ENCODE assay signal across 8 mouse cellular contexts in genomic region chr7:35080843-35081338, GRCm38 (mm10). TPM values are rescaled to one million over a fixed set of nuclear protein-coding genes. Genes with fewer than 3 reads are reported as not detected.
DNase-seq lines count a peak whose midpoint lies in the region; ATAC-seq and TF ChIP-seq lines count a peak whose summit lies in the region.

No protein-coding gene starts in this region.

- TF ChIP-seq CTCF in lung, postnatal 0 days (IDR thresholded peaks at IDR 0.05), result peak; percentile 27; the same call in 1 of the 2 replicates

- peaks cover under 1% of the 10 kb centered on the region; the same call in 1 of the 2 replicates for H3K4me1 ChIP-seq in lung, postnatal 0 days (ENCODE audit: insufficient read depth, low read depth, low read length)
- peaks cover 11% of the 10 kb centered on the region; the same call in 1 of the 2 replicates for H3K4me1 ChIP-seq in midbrain, embryonic 10.5 days

- peak; percentile 34 for DNase-seq in 3134 (ENCODE audit: extremely low read depth, insufficient read length, low spot score)
- DNase-seq in adrenal gland, adult 18-20 months (ENCODE audit: low spot score in 2 of 2), result peak; percentile 25 to 34
- peak; percentile 30 to 31 for DNase-seq in gastrocnemius, postnatal 36 days
- peak; percentile 79 for DNase-seq in kidney, adult 9 months
- peak; percentile 84 for DNase-seq in lung, postnatal 0 days (ENCODE audit: low spot score)
- no peak for DNase-seq in thymus, postnatal 36 days
- no peak for DNase-seq in midbrain, embryonic 10.5 days (ENCODE audit: low spot score)
- DNase-seq in frontal cortex, postnatal 10 days (ENCODE audit: low spot score in 2 of 2), result no peak

- H3K27ac ChIP-seq in lung, postnatal 0 days (ENCODE audit: low read length), result peak overlapping the region; percentile 77
- H3K27ac ChIP-seq in midbrain, embryonic 10.5 days (replicated peaks), result no peak overlapping the region

- peak; percentile 83 for ATAC-seq in lung, postnatal 0 days

- TF ChIP-seq EP300 in lung, postnatal 0 days (IDR thresholded peaks at IDR 0.05), result peak; percentile 39

- H3K9me3 ChIP-seq in lung, postnatal 0 days (ENCODE audit: low read length), result no peaks in the 10 kb centered on the region
- H3K9me3 ChIP-seq in midbrain, embryonic 10.5 days (replicated peaks), result no peaks in the 10 kb centered on the region

- H3K9ac ChIP-seq in lung, postnatal 0 days (replicated peaks; ENCODE audit: low read depth), result no peak overlapping the region

- 13% methylated on average over 10 of the region's 10 CpGs for WGBS in lung, postnatal 0 days
- WGBS in midbrain, embryonic 10.5 days, result 47% methylated on average over 10 of the region's 10 CpGs

- peak overlapping the region; percentile 23 for H3K4me2 ChIP-seq in lung, postnatal 0 days (replicated peaks; ENCODE audit: low read depth, low read length)

- intact Hi-C loops in gastrocnemius, postnatal 36 days (cut with DNase I), result no loop called here

- H3K4me3 ChIP-seq in lung, postnatal 0 days (ENCODE audit: low read depth, low read length), result peak overlapping the region; percentile 16
- H3K4me3 ChIP-seq in midbrain, embryonic 10.5 days, result no peak overlapping the region

- no peaks in the 10 kb centered on the region for H3K27me3 ChIP-seq in lung, postnatal 0 days (replicated peaks; ENCODE audit: insufficient read depth, low read length)
- H3K27me3 ChIP-seq in midbrain, embryonic 10.5 days (ENCODE audit: low read depth, poor library complexity, severe bottlenecking), result 0 out of 2 replicates have a peak, but pooled peaks cover 9% of the 10 kb centered on the region

- no peaks in the 10 kb centered on the region for H3K36me3 ChIP-seq in lung, postnatal 0 days (ENCODE audit: insufficient read depth, low read length)
- H3K36me3 ChIP-seq in midbrain, embryonic 10.5 days, result no peaks in the 10 kb centered on the region

RNA-seq across cellular contexts. Expression of gene Cebpg, which starts 24.5 kb away (rescaled TPM):
- total RNA-seq in adrenal gland, adult 18-20 months (2021), result 10 to 100 TPM; 57.2 to 70.4 TPM
- 10 to 100 TPM; 36.9 to 38.0 TPM for total RNA-seq in gastrocnemius, postnatal 36 days (2021)
- polyA plus RNA-seq in lung, postnatal 0 days (2015; fragmentation: Nextera tagmentation; extraction: Ambion mirVana), result 46.7 and 47.4 TPM in 2 replicates
- polyA plus RNA-seq in midbrain, embryonic 10.5 days (2016; fragmentation: Nextera tagmentation; extraction: Ambion mirVana), result 44.9 and 45.7 TPM in 2 replicates

RNA-seq across cellular contexts. Expression of gene Cebpa, which starts 38.2 kb away (rescaled TPM):
- 100 to 1,000 TPM; 102 to 266 TPM for total RNA-seq in adrenal gland, adult 18-20 months (2021)
- total RNA-seq in gastrocnemius, postnatal 36 days (2021), result 1 to 10 TPM; 4.0 to 5.8 TPM
- 28.9 and 29.8 TPM in 2 replicates for polyA plus RNA-seq in lung, postnatal 0 days (2015; fragmentation: Nextera tagmentation; extraction: Ambion mirVana)
- 0.35 and 0.38 TPM in 2 replicates for polyA plus RNA-seq in midbrain, embryonic 10.5 days (2016; fragmentation: Nextera tagmentation; extraction: Ambion mirVana)

Comparison
In these comparisons a context has a peak if more than half of its experiments do, and no peak if none do; other contexts are left out.
1. DNase-seq: peak in 3134 (single experiment), adrenal gland, adult 18-20 months (2 of 2), gastrocnemius, postnatal 36 days (2 of 2), kidney, adult 9 months (single experiment) and lung, postnatal 0 days (single experiment); none in thymus, postnatal 36 days (0 of 2), midbrain, embryonic 10.5 days (single experiment) and frontal cortex, postnatal 10 days (0 of 2).
2. RNA of gene Cebpa, which starts 38.2 kb away (total RNA-seq): 102 to 266 TPM in adrenal gland, adult 18-20 months; 4.0 to 5.8 TPM in gastrocnemius, postnatal 36 days; every median in the first group is over 10 times any median in the second.